Mouse (Mus musculus) CH12.LX (cell line): ENCODE data around the gene Scamp1. TPM values are rescaled to one million over a fixed set of nuclear protein-coding genes. Genes with fewer than 3 reads are reported as not detected.

Experiments used
- DNase-seq: peaks from one replicate; pipeline ENCODE4 v3.0.0-alpha.2; 2013; ENCODE audit errors: extremely low read depth
- H3K27ac ChIP-seq: 2 replicates; pipeline ENCODE4 v1.5.1; 2012; ENCODE audit warnings: low read depth, mild to moderate bottlenecking, control low read depth, moderate library complexity; ENCODE audit not compliant: insufficient read depth
- H3K27me3 ChIP-seq: replicated peaks from 2 replicates; pipeline ENCODE3; 2012; ENCODE audit warnings: inconsistent platforms
- H3K36me3 ChIP-seq, 2 experiments: replicated peaks in 1 of 2; 2 replicates each; pipeline versions ENCODE3 to v1.6.1; 2012; ENCODE audit warnings: inconsistent platforms in 1 of 2, low read length in 1 of 2, mild to moderate bottlenecking in 1 of 2, mixed read lengths in 1 of 2, moderate library complexity in 1 of 2; ENCODE audit not compliant: control insufficient read depth in 1 of 2, insufficient read depth in 1 of 2
- H3K4me1 ChIP-seq, 2 experiments: 2 replicates each; pipeline ENCODE4 v1.6.1; 2012; ENCODE audit warnings: inconsistent platforms in 1 of 2, moderate library complexity in 1 of 2; ENCODE audit not compliant: insufficient read depth in 2 of 2, control insufficient read depth in 1 of 2
- H3K4me2 ChIP-seq: 2 replicates; pipeline ENCODE4 v1.6.1; 2012; ENCODE audit warnings: low read depth, mild to moderate bottlenecking, control low read depth; ENCODE audit not compliant: poor library complexity, insufficient read depth, severe bottlenecking
- H3K4me3 ChIP-seq, 3 experiments: fragments of 150-350 bp in 1 of 3; sonication (generic) in 1 of 3; replicated peaks in 1 of 3; 2 replicates each; pipeline versions ENCODE3 to v1.5.1; 2011 to 2012; ENCODE audit warnings: low read depth in 2 of 3, low read length in 2 of 3, mild to moderate bottlenecking in 2 of 3, moderate library complexity in 2 of 3, control low read depth in 1 of 3, improper control_type of control experiment in 1 of 3, inconsistent platforms in 1 of 3, mixed read lengths in 1 of 3; ENCODE audit not compliant: poor library complexity in 1 of 3
- H3K79me2 ChIP-seq: replicated peaks from 2 replicates; pipeline ENCODE4 v1.6.1; 2012; ENCODE audit warnings: mild to moderate bottlenecking, moderate library complexity; ENCODE audit not compliant: control insufficient read depth, poor library complexity, insufficient read depth, severe bottlenecking; ENCODE audit errors: extremely low read depth
- H3K9ac ChIP-seq: 2 replicates; pipeline ENCODE4 v1.6.1; 2012; ENCODE audit warnings: low read depth, mild to moderate bottlenecking, control low read depth, moderate library complexity; ENCODE audit not compliant: insufficient read depth
- H3K9me3 ChIP-seq: replicated peaks from 2 replicates; pipeline ENCODE3; 2012; ENCODE audit warnings: low read length, inconsistent platforms, mixed read lengths
- CHD1 ChIP-seq: IDR thresholded peaks from 2 replicates; pipeline ENCODE4 v1.6.1; 2012; ENCODE audit warnings: low read depth, low read length, improper control_type of control experiment, inconsistent platforms
- CHD2 ChIP-seq: IDR thresholded peaks from 2 replicates; pipeline ENCODE4 v1.6.1; 2011; ENCODE audit warnings: low read length, improper control_type of control experiment
- CTCF ChIP-seq, 2 experiments: IDR thresholded peaks in 1 of 2; conservative IDR thresholded peaks in 1 of 2; 2 replicates each; pipeline ENCODE4 v1.5.1; 2011 to 2012; ENCODE audit warnings: low read depth in 2 of 2, low read length in 2 of 2, improper control_type of control experiment in 1 of 2, inconsistent platforms in 1 of 2, mild to moderate bottlenecking in 1 of 2, moderate library complexity in 1 of 2
- E2F4 ChIP-seq: IDR thresholded peaks from 2 replicates; pipeline ENCODE4 v1.6.1; 2011; ENCODE audit warnings: low read depth, low read length, improper control_type of control experiment; ENCODE audit not compliant: insufficient replicate concordance
- ELF1 ChIP-seq: IDR thresholded peaks from 2 replicates; pipeline ENCODE4 v1.6.1; 2014; ENCODE audit warnings: low read depth, mild to moderate bottlenecking, inconsistent platforms, low read length, improper control_type of control experiment
- EP300 ChIP-seq: IDR thresholded peaks from 2 replicates; pipeline ENCODE4 v1.6.1; 2011; ENCODE audit warnings: low read length, improper control_type of control experiment
- ETS1 ChIP-seq: conservative IDR thresholded peaks from 2 replicates; pipeline ENCODE4 v1.6.1; 2012; ENCODE audit warnings: low read depth, mild to moderate bottlenecking, inconsistent platforms, low read length, improper control_type of control experiment, moderate library complexity
- JUND ChIP-seq: conservative IDR thresholded peaks from 2 replicates; pipeline ENCODE4 v1.6.1; 2011; ENCODE audit warnings: low read depth, low read length, improper control_type of control experiment
- KAT2A ChIP-seq: IDR thresholded peaks from 2 replicates; pipeline ENCODE4 v1.6.1; 2012; ENCODE audit warnings: low read length, improper control_type of control experiment, inconsistent platforms; ENCODE audit not compliant: insufficient replicate concordance
- MAFK ChIP-seq: IDR thresholded peaks from 2 replicates; pipeline ENCODE4 v1.6.1; 2011; ENCODE audit warnings: low read length, improper control_type of control experiment; ENCODE audit not compliant: insufficient replicate concordance
- MAX ChIP-seq: IDR thresholded peaks from 2 replicates; pipeline ENCODE4 v1.6.1; 2011; ENCODE audit warnings: low read length, improper control_type of control experiment
- MAZ ChIP-seq: IDR thresholded peaks from 2 replicates; pipeline ENCODE4 v1.6.1; 2012; ENCODE audit warnings: low read depth, mild to moderate bottlenecking, inconsistent platforms, low read length, improper control_type of control experiment, moderate library complexity
- MEF2A ChIP-seq: IDR thresholded peaks from 2 replicates; pipeline ENCODE4 v1.6.1; 2014; ENCODE audit warnings: low read depth, mild to moderate bottlenecking, inconsistent platforms, low read length, improper control_type of control experiment, borderline replicate concordance
- MXI1 ChIP-seq: IDR thresholded peaks from 2 replicates; pipeline ENCODE4 v1.6.1; 2011; ENCODE audit warnings: mild to moderate bottlenecking, low read depth, low read length, improper control_type of control experiment
- MYC ChIP-seq: IDR thresholded peaks from 2 replicates; pipeline ENCODE4 v1.6.1; 2011; ENCODE audit warnings: low read depth, mild to moderate bottlenecking, improper control_type of control experiment, low read length
- NELFE ChIP-seq: IDR thresholded peaks from 2 replicates; pipeline ENCODE4 v1.6.1; 2011; ENCODE audit warnings: low read depth, low read length, improper control_type of control experiment
- POLR2AphosphoS2 ChIP-seq: IDR thresholded peaks from 2 replicates; pipeline ENCODE4 v1.6.1; 2011; ENCODE audit warnings: low read depth, low read length, improper control_type of control experiment
- RAD21 ChIP-seq: IDR thresholded peaks from 2 replicates; pipeline ENCODE4 v1.6.1; 2011; ENCODE audit warnings: low read depth, mild to moderate bottlenecking, low read length, improper control_type of control experiment, moderate library complexity
- RCOR1 ChIP-seq: conservative IDR thresholded peaks from 2 replicates; pipeline ENCODE4 v1.6.1; 2012; ENCODE audit warnings: low read depth, mild to moderate bottlenecking, inconsistent platforms, low read length, improper control_type of control experiment
- SIN3A ChIP-seq: IDR thresholded peaks from 2 replicates; pipeline ENCODE4 v1.6.1; 2012; ENCODE audit warnings: low read length, improper control_type of control experiment, inconsistent platforms
- TBP ChIP-seq: conservative IDR thresholded peaks from 2 replicates; pipeline ENCODE4 v1.6.1; 2011; ENCODE audit warnings: low read depth, low read length, improper control_type of control experiment
- UBTF ChIP-seq: IDR thresholded peaks from 2 replicates; pipeline ENCODE4 v1.6.1; 2012; ENCODE audit warnings: low read depth, mild to moderate bottlenecking, inconsistent platforms, low read length, improper control_type of control experiment, moderate library complexity
- USF1 ChIP-seq: IDR thresholded peaks from 2 replicates; pipeline ENCODE4 v1.6.1; 2014; ENCODE audit warnings: low read depth, mild to moderate bottlenecking, inconsistent platforms, low read length, improper control_type of control experiment
- dilution Hi-C: fragments of 300-500 bp; cut with MboI; formaldehyde crosslinking; loops from 2 replicates; pipeline ENCODE4 v1.14.3; 2020; ENCODE audit warnings: low sequenced_read_pairs; ENCODE audit not compliant: extremely low pct_unique_long_range_greater_than_20kb, extremely low pct_ligation_motif_present
- in situ Hi-C: fragments of 300-500 bp; cut with MboI; formaldehyde crosslinking; loops from 3 replicates; pipeline ENCODE4 v1.14.3; 2019; ENCODE audit warnings: low sequenced_read_pairs, low pct_ligation_motif_present, low pct_unique_long_range_greater_than_20kb, mixed read lengths
- polyA plus RNA-seq: library from polyadenylated mRNA; unstranded; fragments of >175 nt; gene quantifications from 2 replicates; pipeline ENCODE4 v1.2.1, GENCODE M21; 2012; ENCODE audit warnings: low read depth; ENCODE audit not compliant: insufficient read length
- total RNA-seq, 2 experiments: library from RNA; depleted of rRNA; stranded (reverse); fragments of 300-350 nt in 1 of 2; fragments of >200 nt in 1 of 2; gene quantifications; 2 replicates each; pipeline ENCODE4 v1.2.3; 2012 to 2014

The Scamp1 gene
- total and polyA plus RNA-seq, 3 experiments, result not detected

DNA sequence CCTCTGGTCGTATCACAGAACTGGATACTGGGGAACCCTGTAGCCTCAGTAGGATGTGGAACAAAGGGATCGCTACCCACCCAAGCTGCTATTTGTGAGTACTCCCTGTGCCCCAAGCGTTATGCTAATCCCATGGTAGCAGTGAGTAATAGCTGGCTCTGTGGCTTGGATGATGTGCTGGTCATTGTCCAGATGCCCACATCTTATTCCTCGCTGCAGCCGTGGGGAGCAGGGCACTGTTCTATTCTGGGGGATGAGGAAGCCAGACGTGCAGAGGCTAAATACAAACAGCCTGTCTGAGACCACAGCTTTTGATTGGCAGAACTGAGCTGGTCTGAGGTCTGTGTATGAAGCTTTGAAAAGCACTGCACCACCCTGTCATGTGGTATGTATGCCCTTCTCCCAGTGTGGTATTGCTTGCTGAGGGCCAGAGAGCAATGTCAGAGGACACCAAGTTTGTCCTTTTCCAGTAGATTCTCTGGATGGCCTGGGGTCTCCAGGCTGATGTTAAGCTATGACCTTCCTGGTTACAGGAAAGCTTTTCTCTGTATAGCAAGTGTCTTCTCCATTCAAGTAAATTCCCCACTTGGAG, 116.2 kb downstream of the Scamp1 start:
- TF ChIP-seq MYC (no peak), RCOR1 (no peak), MXI1 (no peak), CHD2 (no peak), MAFK (no peak), ELF1 (no peak), UBTF (no peak), MAX (no peak), POLR2AphosphoS2 (no peak), E2F4 (no peak), KAT2A (no peak), RAD21 (no peak), NELFE (no peak), CHD1 (no peak), MAZ (no peak), MEF2A (no peak), TBP (no peak), SIN3A (no peak), JUND (no peak), EP300 (no peak)
- TF ChIP-seq, all 38 proteins: peak for 0
- no peaks in the 10 kb centered on the region for H3K27me3 ChIP-seq
- H3K36me3 ChIP-seq, result no peaks in the 10 kb centered on the region
- H3K27ac ChIP-seq, result no peak overlapping the region
- H3K4me1 ChIP-seq, result peaks cover 0 to 4% of the 10 kb centered on the region in 2 experiments; a peak in 1 of 4 replicates
- DNase-seq, result no peak
- no peak overlapping the region for H3K9ac ChIP-seq
- no peak overlapping the region for H3K4me2 ChIP-seq
- no peak overlapping the region for H3K4me3 ChIP-seq
- no peaks in the 10 kb centered on the region for H3K9me3 ChIP-seq
- in situ Hi-C loops (loop anchor here (10.0 kb wide), 1 partner anchor 125 kb away; no protein-coding TSS in a partner anchor), dilution Hi-C loops (no loop called here)
- H3K79me2 ChIP-seq, result no peaks in the 10 kb centered on the region

DNA sequence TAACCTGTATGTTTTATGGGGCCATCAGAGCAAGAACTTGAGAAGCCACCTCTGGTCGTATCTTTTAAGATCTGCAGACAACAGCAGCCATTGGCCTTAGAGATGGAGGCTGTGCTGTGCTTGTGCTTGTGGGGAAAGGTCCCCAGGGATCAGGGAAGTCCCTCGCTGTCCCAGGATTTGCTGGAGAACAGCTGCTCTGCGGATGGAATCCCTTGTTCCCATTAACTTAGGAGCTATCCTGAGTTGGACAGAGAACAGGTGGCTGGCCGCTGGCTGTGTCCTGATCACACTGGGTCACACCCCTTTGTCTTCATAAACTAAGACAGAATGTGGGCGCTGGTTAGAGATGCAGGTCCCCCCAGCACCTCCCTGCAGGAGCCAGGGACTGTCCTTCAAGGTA, 117.3 kb downstream of the Scamp1 start:
- no peak overlapping the region for H3K27ac ChIP-seq
- H3K4me3 ChIP-seq, result no peak overlapping the region
- no peaks in the 10 kb centered on the region for H3K79me2 ChIP-seq
- no peak overlapping the region for H3K4me2 ChIP-seq
- DNase-seq, result no peak
- H3K9me3 ChIP-seq, result no peaks in the 10 kb centered on the region
- no peaks in the 10 kb centered on the region for H3K36me3 ChIP-seq
- dilution Hi-C loops (no loop called here), in situ Hi-C loops (loop anchor here (10.0 kb wide), 1 partner anchor 124 kb away; no protein-coding TSS in a partner anchor)
- TF ChIP-seq TBP, result no peak
- TF ChIP-seq USF1, result no peak
- TF ChIP-seq CHD1, result no peak
- no peak for TF ChIP-seq CTCF (conservative IDR thresholded peaks at IDR 0.05 in 1 of 2, IDR thresholded peaks at IDR 0.05 in 1 of 2; ENCODE audit: low read depth in 2 of 2, low read length in 2 of 2)
- no peak for TF ChIP-seq KAT2A
- no peak for TF ChIP-seq ETS1
- H3K9ac ChIP-seq, result no peak overlapping the region
- H3K27me3 ChIP-seq, result no peaks in the 10 kb centered on the region
- H3K4me1 ChIP-seq, result peaks cover 0 to 4% of the 10 kb centered on the region in 2 experiments; a peak in 1 of 4 replicates
